Mouse (Mus musculus): ENCODE results near the gene Iglon5.

DNA sequence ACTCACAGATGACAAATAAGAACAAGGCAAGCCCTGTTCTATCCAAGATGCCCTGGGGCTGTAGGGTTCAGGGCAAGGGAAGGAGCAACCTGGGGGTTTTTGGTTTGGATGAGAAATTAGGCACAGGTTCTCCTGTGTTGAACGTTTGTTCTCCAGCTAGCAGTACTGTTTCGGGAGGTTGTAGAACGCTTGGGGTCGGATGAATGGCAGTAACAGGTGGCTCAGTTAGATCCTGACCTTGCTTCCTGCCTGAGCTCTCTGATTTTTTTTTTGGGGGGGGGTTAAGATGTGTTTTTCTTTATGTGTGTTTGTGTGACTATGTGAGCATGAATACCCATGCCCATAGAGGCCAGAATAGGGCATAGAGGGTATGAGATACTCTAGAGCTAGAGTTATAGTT lies 22.6 kb upstream of the Iglon5 start:
- no peak for TF ChIP-seq CTCF (IDR thresholded peaks at IDR 0.05)
- TF ChIP-seq EP300 (IDR thresholded peaks at IDR 0.05), result no peak
